Mouse (Mus musculus) mesoderm, embryonic 11.5 days (tissue): ENCODE results near the gene Ggta1.

Experiments used
- DNase-seq: peaks from one replicate; pipeline ENCODE4 v3.0.0-alpha.2; 2012; ENCODE audit warnings: low read depth, low spot score

The Ggta1 gene

GRCm38 (mm10) chr2:35402391-35402790 lies 60.6 kb downstream of the Ggta1 start:
- no peak for DNase-seq

- DNase-seq = no peak
Measured at GRCm38 (mm10) chr2:35400739-35401138, 62.3 kb downstream of the Ggta1 start.

GRCm38 (mm10) chr2:35398184-35398828 lies 64.7 kb downstream of the Ggta1 start:
- no peak for DNase-seq

GRCm38 (mm10) chr2:35397590-35398173 lies 65.3 kb downstream of the Ggta1 start:
- DNase-seq = peak; percentile 73

- no peak for DNase-seq
Measured at GRCm38 (mm10) chr2:35397096-35397495, 65.9 kb downstream of the Ggta1 start, which contains the start of gene 4930402F06Rik. Gene 4930402F06Rik, minus strand, starts transcription at chr2:35397175.

- DNase-seq = no peak
Measured at GRCm38 (mm10) chr2:35385441-35385871, 77.6 kb downstream of the Ggta1 start.

GRCm38 (mm10) chr2:35379306-35379705 lies 83.7 kb downstream of the Ggta1 start:
- DNase-seq = no peak

- DNase-seq = no peak
Measured at GRCm38 (mm10) chr2:35377600-35377999, 85.4 kb downstream of the Ggta1 start.

- peak; percentile 53 for DNase-seq
Measured at GRCm38 (mm10) chr2:35373003-35373402, 90.0 kb downstream of the Ggta1 start.

GRCm38 (mm10) chr2:35370686-35371085 lies 92.3 kb downstream of the Ggta1 start:
- no peak for DNase-seq

- DNase-seq = no peak
Measured at GRCm38 (mm10) chr2:35367629-35368028, 95.4 kb downstream of the Ggta1 start, which contains the start of gene 4930568D16Rik. Gene 4930568D16Rik, minus strand, starts transcription at chr2:35367729.
